Mouse (Mus musculus): ENCODE measurements around the gene Dstyk.

The Dstyk gene

GRCm38 (mm10) chr1:132388813-132389803 is 28.2 kb upstream of the Dstyk start:
- DNase-seq (ENCODE audit: low spot score): no peak

GRCm38 (mm10) chr1:132389886-132390585 is 27.3 kb upstream of the Dstyk start:
- DNase-seq (ENCODE audit: low spot score): peak; percentile 82

GRCm38 (mm10) chr1:132390691-132391579 is 26.4 kb upstream of the Dstyk start, which contains the start of gene Tmcc2:
Gene Tmcc2, minus strand, starts transcription at chr1:132391281.
- peak; percentile 45 for DNase-seq (ENCODE audit: low spot score)

- DNase-seq (ENCODE audit: low spot score): peak; percentile 74
These were observed 25.8 kb upstream of the Dstyk start for GRCm38 (mm10) chr1:132391580-132392022.

GRCm38 (mm10) chr1:132392872-132393271 is 24.5 kb upstream of the Dstyk start:
- DNase-seq (ENCODE audit: low spot score): no peak

- DNase-seq (ENCODE audit: low spot score): no peak
These were observed 20.6 kb upstream of the Dstyk start for GRCm38 (mm10) chr1:132396705-132397104.

GRCm38 (mm10) chr1:132400538-132400937 is 16.8 kb upstream of the Dstyk start:
- DNase-seq (ENCODE audit: low spot score): no peak

GRCm38 (mm10) chr1:132401843-132402242 is 15.5 kb upstream of the Dstyk start:
- DNase-seq (ENCODE audit: low spot score): no peak

GRCm38 (mm10) chr1:132410657-132411056 is 6.7 kb upstream of the Dstyk start:
- DNase-seq (ENCODE audit: low spot score): no peak

GRCm38 (mm10) chr1:132416244-132416942 is 962 bp upstream of the Dstyk start:
- DNase-seq (ENCODE audit: low spot score): no peak

GRCm38 (mm10) chr1:132416943-132417290 is 438 bp upstream of the Dstyk start:
- no peak for DNase-seq (ENCODE audit: low spot score)

GRCm38 (mm10) chr1:132420206-132420605 is 2.9 kb downstream of the Dstyk start:
- no peak for DNase-seq (ENCODE audit: low spot score)

- DNase-seq (ENCODE audit: low spot score): no peak
These were observed 3.3 kb downstream of the Dstyk start for GRCm38 (mm10) chr1:132420662-132421061.

GRCm38 (mm10) chr1:132422912-132423696 is 5.7 kb downstream of the Dstyk start:
- no peak for DNase-seq (ENCODE audit: low spot score)

- no peak for DNase-seq (ENCODE audit: low spot score)
These were observed 8.2 kb downstream of the Dstyk start for GRCm38 (mm10) chr1:132425600-132425999.

- peak; percentile 52 for DNase-seq (ENCODE audit: low spot score)
These were observed 13.5 kb downstream of the Dstyk start for GRCm38 (mm10) chr1:132430818-132431217.

- peak; percentile 43 for DNase-seq (ENCODE audit: low spot score)
These were observed 14.4 kb downstream of the Dstyk start for GRCm38 (mm10) chr1:132431716-132432115.

- no peak for DNase-seq (ENCODE audit: low spot score)
These were observed 16.0 kb downstream of the Dstyk start for GRCm38 (mm10) chr1:132433349-132433748.

GRCm38 (mm10) chr1:132434032-132434431 is 16.7 kb downstream of the Dstyk start:
- no peak for DNase-seq (ENCODE audit: low spot score)

- no peak for DNase-seq (ENCODE audit: low spot score)
These were observed 19.1 kb downstream of the Dstyk start for GRCm38 (mm10) chr1:132436320-132436958.

All from layer of hippocampus, adult 11-12 months (tissue).